Mouse (Mus musculus) bone marrow macrophage, adult 2 months (primary cell): ENCODE results near the gene Usp21.

Experiments used
- CTCF ChIP-seq: IDR thresholded peaks from 2 replicates; pipeline ENCODE4 v1.5.1; 2012; ENCODE audit warnings: low read depth, mild to moderate bottlenecking, low read length, moderate library complexity
- POLR2A ChIP-seq: IDR thresholded peaks from 2 replicates; pipeline ENCODE4 v1.6.1; 2012; ENCODE audit warnings: mild to moderate bottlenecking, low read depth, low read length, borderline replicate concordance

- TF ChIP-seq CTCF, result no peak
- no peak for TF ChIP-seq POLR2A
These were observed 3.3 kb downstream of the Usp21 start for GRCm38 (mm10) chr1:171284491-171284890.
